Mouse (Mus musculus): ENCODE results near the gene Gm42906.

DNA sequence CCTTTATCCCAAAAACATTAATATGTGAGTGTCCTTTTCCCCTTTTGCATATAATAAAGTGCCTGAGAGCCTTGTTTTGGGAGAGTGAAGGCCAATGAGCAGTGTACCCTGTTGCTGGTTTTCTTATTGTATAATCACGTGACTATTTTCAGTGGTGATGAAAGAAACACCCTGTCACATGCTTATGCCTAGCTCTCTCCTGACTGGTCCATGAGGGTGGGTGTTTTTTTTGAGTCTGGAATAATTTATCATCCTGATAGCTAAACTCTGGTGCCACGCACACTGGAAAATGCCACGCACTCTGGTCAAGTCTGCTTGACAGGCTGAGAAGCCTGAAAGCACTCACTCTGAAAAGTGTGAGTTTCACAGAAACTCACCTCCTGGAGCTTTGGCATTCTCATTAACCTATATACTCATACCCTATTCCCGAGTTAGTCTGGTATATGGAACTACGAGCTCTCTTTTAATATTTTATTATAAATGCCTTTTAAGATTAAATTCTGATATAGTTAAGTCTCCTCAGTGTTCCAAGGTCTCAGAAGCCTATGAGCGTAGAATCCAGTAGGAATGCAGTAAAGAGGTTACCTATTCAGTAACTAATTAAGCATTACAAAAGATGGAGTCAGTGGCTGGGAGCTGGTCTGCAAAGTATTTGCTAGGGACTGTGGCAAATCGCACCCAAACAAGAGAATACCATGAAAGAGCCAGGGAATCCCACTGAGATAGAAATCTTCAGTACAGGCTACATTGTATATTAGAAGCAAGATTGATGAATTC lies 19.7 kb downstream of the Gm42906 start:
- TF ChIP-seq CTCF (IDR thresholded peaks at IDR 0.05; ENCODE audit: borderline replicate concordance, extremely low read depth, insufficient read depth, insufficient read length): no peak
- no peak for TF ChIP-seq POLR2A (IDR thresholded peaks at IDR 0.05; ENCODE audit: borderline replicate concordance, extremely low read depth, insufficient read depth, insufficient read length, poor library complexity, severe bottlenecking)

Measured in brain, embryonic 14.5 days (tissue).